Mouse (Mus musculus) testis, adult 2 months (tissue): ENCODE results near the gene Upf3b.

Experiments used
- CTCF ChIP-seq: fragments of 200-500 bp; IDR thresholded peaks from 2 replicates; pipeline ENCODE4 v1.5.1; 2012; ENCODE audit warnings: low read depth, mild to moderate bottlenecking, inconsistent platforms, low read length, moderate library complexity; ENCODE audit not compliant: control insufficient read depth, insufficient read depth, insufficient replicate concordance
- POLR2A ChIP-seq: fragments of 200-500 bp; IDR thresholded peaks from 2 replicates; pipeline ENCODE4 v1.6.1; 2012; ENCODE audit warnings: low read depth, mild to moderate bottlenecking, inconsistent platforms, low read length, moderate library complexity; ENCODE audit not compliant: control insufficient read depth

- TF ChIP-seq CTCF (no peak), POLR2A (no peak)
Measured at GRCm38 (mm10) chrX:37110881-37111193, 715 bp upstream of the Upf3b start.
